Mouse (Mus musculus) erythroblast, embryonic 14.5 days (primary cell): ENCODE measurements around the gene Nsa2.

Experiments used
- GATA1 ChIP-seq: IDR thresholded peaks from 2 replicates; pipeline ENCODE4 v1.6.1; 2012; ENCODE audit warnings: low read length, inconsistent platforms, mixed read lengths
- TAL1 ChIP-seq: IDR thresholded peaks from 3 replicates; pipeline ENCODE4 v1.6.1; 2012; ENCODE audit warnings: low read length, inconsistent platforms, mixed read lengths

- TF ChIP-seq GATA1, result no peak
- TF ChIP-seq TAL1, result no peak
Observed at GRCm38 (mm10) chr13:97184656-97185055, 46.9 kb upstream of the Nsa2 start.
